ENCODE assay signal across 10 mouse cellular contexts in genomic region chr17:5842988-5843640, GRCm38 (mm10). TPM values are rescaled to one million over a fixed set of nuclear protein-coding genes. Genes with fewer than 3 reads are reported as not detected.
DNase-seq lines count a peak whose midpoint lies in the region; ATAC-seq and TF ChIP-seq lines count a peak whose summit lies in the region.
"Had no signal": no experiment of that assay in that cellular context is flagged by ENCODE, and none has a peak within 500 bp of the region (broad histone marks: within the 10 kb centered on the region; RNA-seq: fewer than 3 reads in every experiment).

No protein-coding gene starts in this region.

- intact Hi-C loops in gastrocnemius, postnatal 14 days (cut with DNase I; ENCODE audit: low total_unique reads) = no loop called here

- no peak overlapping the region for H3K9ac ChIP-seq in hindbrain, embryonic 12.5 days
- no peak overlapping the region for H3K9ac ChIP-seq in hindbrain, embryonic 13.5 days
- no peak overlapping the region for H3K9ac ChIP-seq in liver, embryonic 14.5 days (replicated peaks)

- ATAC-seq in hindbrain, embryonic 12.5 days (ENCODE audit: low FRiP score) = no peak
- no peak for ATAC-seq in hindbrain, embryonic 13.5 days (ENCODE audit: low FRiP score)
- no peak for ATAC-seq in liver, embryonic 14.5 days (ENCODE audit: insufficient read depth)

- no peaks in the 10 kb centered on the region for H3K9me3 ChIP-seq in hindbrain, embryonic 12.5 days (replicated peaks)
- no peaks in the 10 kb centered on the region for H3K9me3 ChIP-seq in hindbrain, embryonic 13.5 days
- H3K9me3 ChIP-seq in liver, embryonic 14.5 days (ENCODE audit: control insufficient read depth, low read length) = no peaks in the 10 kb centered on the region

- H3K36me3 ChIP-seq in hindbrain, embryonic 12.5 days = no peaks in the 10 kb centered on the region
- no peaks in the 10 kb centered on the region for H3K36me3 ChIP-seq in hindbrain, embryonic 13.5 days
- no peaks in the 10 kb centered on the region for H3K36me3 ChIP-seq in liver, embryonic 14.5 days (replicated peaks; ENCODE audit: control insufficient read depth, insufficient read depth, low read depth)

- DNase-seq in kidney, adult 8-10 months = peak; percentile 43 to 45
- no peak for DNase-seq in liver, embryonic 14.5 days (ENCODE audit: low read depth in 3 of 3, low spot score in 3 of 3)
- DNase-seq in testis, postnatal 10 days (ENCODE audit: low spot score) = no peak
- DNase-seq in layer of hippocampus, adult 11-12 months (ENCODE audit: low spot score) = no peak
- DNase-seq in gastrocnemius, postnatal 14 days = no peak
- DNase-seq: thymus, postnatal 25 days had no signal

- peaks cover 20% of the 10 kb centered on the region for H3K4me1 ChIP-seq in hindbrain, embryonic 12.5 days
- H3K4me1 ChIP-seq in hindbrain, embryonic 13.5 days (replicated peaks) = peaks cover 13% of the 10 kb centered on the region
- peaks cover 19% of the 10 kb centered on the region for H3K4me1 ChIP-seq in brown adipose tissue, adult 24 weeks (ENCODE audit: control insufficient read depth, insufficient read depth, insufficient read length, low read length)
- H3K4me1 ChIP-seq in liver, embryonic 14.5 days (replicated peaks; ENCODE audit: control insufficient read depth in 2 of 2, insufficient read depth in 2 of 2, low read length in 1 of 2) = peaks cover 15 to 26% of the 10 kb centered on the region in 2 experiments

- H3K27me3 ChIP-seq in hindbrain, embryonic 12.5 days = no peaks in the 10 kb centered on the region
- H3K27me3 ChIP-seq in hindbrain, embryonic 13.5 days = 0 out of 2 replicates have a peak, but pooled peaks cover 3% of the 10 kb centered on the region
- H3K27me3 ChIP-seq in liver, embryonic 14.5 days (ENCODE audit: control insufficient read depth, insufficient read depth, low read length) = no peaks in the 10 kb centered on the region

- H3K4me2 ChIP-seq in hindbrain, embryonic 12.5 days (replicated peaks) = peak overlapping the region; percentile 24
- H3K4me2 ChIP-seq in hindbrain, embryonic 13.5 days = no peak overlapping the region
- H3K4me2 ChIP-seq in liver, embryonic 14.5 days (ENCODE audit: low read depth) = peak overlapping the region; percentile 56

- no peak overlapping the region for H3K27ac ChIP-seq in hindbrain, embryonic 12.5 days
- no peak overlapping the region for H3K27ac ChIP-seq in hindbrain, embryonic 13.5 days
- H3K27ac ChIP-seq in brown adipose tissue, adult 24 weeks (replicated peaks; ENCODE audit: low read depth, low read length) = peak overlapping the region; percentile 62
- no peak overlapping the region for H3K27ac ChIP-seq in liver, embryonic 14.5 days
- H3K27ac ChIP-seq: macrophage had no signal

- no peak overlapping the region for H3K4me3 ChIP-seq in hindbrain, embryonic 12.5 days
- H3K4me3 ChIP-seq in hindbrain, embryonic 13.5 days = no peak overlapping the region
- H3K4me3 ChIP-seq in brown adipose tissue, adult 24 weeks (ENCODE audit: insufficient read depth, low read depth, low read length) = peak overlapping the region; percentile 34
- H3K4me3 ChIP-seq in liver, embryonic 14.5 days (ENCODE audit: insufficient read depth in 1 of 2, low read depth in 2 of 2, low read length in 2 of 2) = no peak overlapping the region

- TF ChIP-seq EP300 in liver, embryonic 14.5 days (IDR thresholded peaks at IDR 0.05; ENCODE audit: low read depth) = no peak

- 83% methylated on average over 9 of the region's 9 CpGs for WGBS in hindbrain, embryonic 12.5 days
- WGBS in hindbrain, embryonic 13.5 days = 81% methylated on average over 9 of the region's 9 CpGs
- WGBS in liver, embryonic 14.5 days (ENCODE audit: insufficient replicate concordance) = 54% methylated on average over 9 of the region's 9 CpGs

- TF ChIP-seq CTCF in liver, embryonic 14.5 days (IDR thresholded peaks at IDR 0.05; ENCODE audit: low read depth) = no peak

RNA-seq across cellular contexts. Expression of gene Snx9, which starts 2.0 kb away (rescaled TPM):
- polyA plus RNA-seq in hindbrain, embryonic 12.5 days (2016; fragmentation: Nextera tagmentation; extraction: Ambion mirVana) = 20.8 and 22.0 TPM in 2 replicates
- polyA plus RNA-seq in hindbrain, embryonic 13.5 days (2015; fragmentation: Nextera tagmentation; extraction: Ambion mirVana) = 7.5 and 8.4 TPM in 2 replicates
- 45.2 and 49.4 TPM in 2 replicates for polyA plus RNA-seq in brown adipose tissue, adult 24 weeks (2012; ENCODE audit: insufficient read depth, insufficient read length, missing spikeins)
- 6.9 and 9.4 TPM in 2 replicates for polyA plus RNA-seq in liver, embryonic 14.5 days (2012; rRNA removed)
- polyA plus RNA-seq in liver, embryonic 14.5 days (2014; fragmentation: Nextera tagmentation; extraction: Ambion mirVana) = 11.6 and 13.5 TPM in 2 replicates
- total RNA-seq in gastrocnemius, postnatal 14 days (2021) = 10 to 100 TPM; 21.0 to 23.9 TPM

Comparison
In these comparisons a context has a peak if more than half of its experiments do, and no peak if none do; other contexts are left out.
1. DNase-seq: peak in kidney, adult 8-10 months (2 of 2); none in liver, embryonic 14.5 days (0 of 3), testis, postnatal 10 days (single experiment), layer of hippocampus, adult 11-12 months (single experiment) and gastrocnemius, postnatal 14 days (single experiment).